Mouse (Mus musculus): ENCODE data around the gene Mef2b. TPM values are rescaled to one million over a fixed set of nuclear protein-coding genes. Genes with fewer than 3 reads are reported as not detected.
"Not testable (repeated sequence)": the region's sequence is repeated elsewhere in the genome, so short reads cannot be mapped to it uniquely, and the experiment has no call there.

The Mef2b gene
- polyA plus RNA-seq, 1 experiment from 2014 or later = 0.46 TPM

GRCm38 (mm10) chr8:70215092-70215491 lies 75.6 kb downstream of the Mef2b start:
- Histone ChIP-seq H3K4me1 (peaks cover 18% of the 10 kb centered on the region), H3K4me3 (no peak overlapping the region), H3K27me3 (ENCODE audit: low read depth, poor library complexity, severe bottlenecking) (peaks cover 17% of the 10 kb centered on the region), H3K27ac (replicated peaks) (no peak overlapping the region), H3K9me3 (replicated peaks) (no peaks in the 10 kb centered on the region), H3K36me3 (no peaks in the 10 kb centered on the region)
- WGBS = 75% methylated on average over 5 of the region's 5 CpGs
- no peak for DNase-seq (ENCODE audit: low spot score)

GRCm38 (mm10) chr8:70216161-70216560 lies 76.7 kb downstream of the Mef2b start:
- not testable (repeated sequence) for H3K9me3 ChIP-seq (replicated peaks); H3K36me3 ChIP-seq; H3K27me3 ChIP-seq (ENCODE audit: low read depth, poor library complexity, severe bottlenecking); DNase-seq (ENCODE audit: low spot score); H3K4me3 ChIP-seq; H3K27ac ChIP-seq (replicated peaks)
- H3K4me1 ChIP-seq = peaks cover 17% of the 10 kb centered on the region
- WGBS = 77% methylated on average over 3 of the region's 3 CpGs

GRCm38 (mm10) chr8:70216566-70216965 lies 77.1 kb downstream of the Mef2b start:
- Histone ChIP-seq H3K36me3 (0 out of 2 replicates have a peak, but pooled peaks cover 4% of the 10 kb centered on the region), H3K4me1 (peaks cover 12% of the 10 kb centered on the region), H3K27me3 (ENCODE audit: low read depth, poor library complexity, severe bottlenecking) (peaks cover 2% of the 10 kb centered on the region; the same call in 1 of the 2 replicates), H3K27ac (replicated peaks) (no peak overlapping the region), H3K9me3 (replicated peaks) (no peaks in the 10 kb centered on the region), H3K4me3 (no peak overlapping the region)
- WGBS = 82% methylated on average over 1 of the region's 1 CpGs
- DNase-seq (ENCODE audit: low spot score) = no peak

Small RNA genes lying within 50 kb of the gene (microRNA-seq; reads per million reads assigned to microRNA genes)
- not detected for gene Mir7066

Other genes with a start within 250 kb of the Mef2b start
- 5.2 and 5.4 TPM in 2 replicates for gene Tssk6, start 237.5 kb upstream of the Mef2b start, polyA plus RNA-seq (2016; fragmentation: Nextera tagmentation; extraction: Ambion mirVana)
- gene Ndufa13, start 237.2 kb upstream of the Mef2b start, polyA plus RNA-seq (2016; fragmentation: Nextera tagmentation; extraction: Ambion mirVana) = 173 and 174 TPM in 2 replicates
- 4.2 and 5.9 TPM in 2 replicates for gene Yjefn3, start 237.0 kb upstream of the Mef2b start, polyA plus RNA-seq (2016; fragmentation: Nextera tagmentation; extraction: Ambion mirVana)
- gene Gatad2a, start 143.3 kb upstream of the Mef2b start, polyA plus RNA-seq (2016; fragmentation: Nextera tagmentation; extraction: Ambion mirVana) = 48.0 and 48.7 TPM in 2 replicates
- 57.2 and 67.4 TPM in 2 replicates for gene Mau2, start 97.0 kb upstream of the Mef2b start, polyA plus RNA-seq (2016; fragmentation: Nextera tagmentation; extraction: Ambion mirVana)
- 51.9 and 57.7 TPM in 2 replicates for gene Sugp1, start 96.9 kb upstream of the Mef2b start, polyA plus RNA-seq (2016; fragmentation: Nextera tagmentation; extraction: Ambion mirVana)
- gene Tm6sf2, start 66.8 kb upstream of the Mef2b start, polyA plus RNA-seq (2016; fragmentation: Nextera tagmentation; extraction: Ambion mirVana) = 0.69 and 1.1 TPM in 2 replicates
- gene Hapln4, start 56.3 kb upstream of the Mef2b start, polyA plus RNA-seq (2016; fragmentation: Nextera tagmentation; extraction: Ambion mirVana) = 0.06 and 0.22 TPM in 2 replicates
- gene Ncan, start 18.8 kb upstream of the Mef2b start, polyA plus RNA-seq (2016; fragmentation: Nextera tagmentation; extraction: Ambion mirVana) = 14.4 and 44.7 TPM in 2 replicates
- gene Nr2c2ap, start 8.4 kb upstream of the Mef2b start, polyA plus RNA-seq (2016; fragmentation: Nextera tagmentation; extraction: Ambion mirVana) = 28.4 and 30.7 TPM in 2 replicates
- 16.1 and 18.1 TPM in 2 replicates for gene Rfxank, start 557 bp upstream of the Mef2b start, polyA plus RNA-seq (2016; fragmentation: Nextera tagmentation; extraction: Ambion mirVana)
- gene Borcs8, start 212 bp upstream of the Mef2b start, polyA plus RNA-seq (2016; fragmentation: Nextera tagmentation; extraction: Ambion mirVana) = 38.2 and 41.3 TPM in 2 replicates
- 66.1 and 73.4 TPM in 2 replicates for gene Tmem161a, start 32.6 kb downstream of the Mef2b start, polyA plus RNA-seq (2016; fragmentation: Nextera tagmentation; extraction: Ambion mirVana)
- gene Slc25a42, start 72.6 kb downstream of the Mef2b start, polyA plus RNA-seq (2016; fragmentation: Nextera tagmentation; extraction: Ambion mirVana) = 2.2 and 2.7 TPM in 2 replicates
- gene Sugp2, start 94.5 kb downstream of the Mef2b start, polyA plus RNA-seq (2016; fragmentation: Nextera tagmentation; extraction: Ambion mirVana) = 57.6 and 62.4 TPM in 2 replicates
- 35.7 and 38.8 TPM in 2 replicates for gene Armc6, start 94.8 kb downstream of the Mef2b start, polyA plus RNA-seq (2016; fragmentation: Nextera tagmentation; extraction: Ambion mirVana)
- 102 and 111 TPM in 2 replicates for gene Homer3, start 143.1 kb downstream of the Mef2b start, polyA plus RNA-seq (2016; fragmentation: Nextera tagmentation; extraction: Ambion mirVana)
- gene Ddx49, start 162.8 kb downstream of the Mef2b start, polyA plus RNA-seq (2016; fragmentation: Nextera tagmentation; extraction: Ambion mirVana) = 56.4 and 57.4 TPM in 2 replicates
- 308 and 311 TPM in 2 replicates for gene Cope, start 162.8 kb downstream of the Mef2b start, polyA plus RNA-seq (2016; fragmentation: Nextera tagmentation; extraction: Ambion mirVana)
- 4.6 and 5.3 TPM in 2 replicates for gene Cers1, start 176.1 kb downstream of the Mef2b start, polyA plus RNA-seq (2016; fragmentation: Nextera tagmentation; extraction: Ambion mirVana)
- gene Gdf1, start 190.1 kb downstream of the Mef2b start, polyA plus RNA-seq (2016; fragmentation: Nextera tagmentation; extraction: Ambion mirVana) = 3.8 and 5.7 TPM in 2 replicates
- 16.8 and 19.1 TPM in 2 replicates for gene Upf1, start 213.6 kb downstream of the Mef2b start, polyA plus RNA-seq (2016; fragmentation: Nextera tagmentation; extraction: Ambion mirVana)
- 0.37 and 0.39 TPM in 2 replicates for gene Comp, start 233.8 kb downstream of the Mef2b start, polyA plus RNA-seq (2016; fragmentation: Nextera tagmentation; extraction: Ambion mirVana)